ENCODE assay signal across 18 mouse cellular contexts in genomic region chr13:69585828-69586227, GRCm38 (mm10). TPM values are rescaled to one million over a fixed set of nuclear protein-coding genes. Genes with fewer than 3 reads are reported as not detected.
DNase-seq lines count a peak whose midpoint lies in the region; ATAC-seq and TF ChIP-seq lines count a peak whose summit lies in the region.
"Had no signal": no experiment of that assay in that cellular context is flagged by ENCODE, and none has a peak within 500 bp of the region (broad histone marks: within the 10 kb centered on the region; RNA-seq: fewer than 3 reads in every experiment).

No protein-coding gene starts in this region.

- WGBS in embryonic facial prominence, embryonic 14.5 days, result 61% methylated on average over 6 of the region's 6 CpGs
- 66% methylated on average over 6 of the region's 6 CpGs for WGBS in embryonic facial prominence, embryonic 10.5 days
- WGBS in intestine, embryonic 15.5 days, result 43% methylated on average over 6 of the region's 6 CpGs
- 47% methylated on average over 6 of the region's 6 CpGs for WGBS in stomach, postnatal 0 days
- WGBS in midbrain, postnatal 0 days, result 66% methylated on average over 6 of the region's 6 CpGs

- no peak overlapping the region for H3K4me3 ChIP-seq in embryonic facial prominence, embryonic 14.5 days (ENCODE audit: low read depth, low read length)
- no peak overlapping the region for H3K4me3 ChIP-seq in embryonic facial prominence, embryonic 10.5 days
- no peak overlapping the region for H3K4me3 ChIP-seq in intestine, embryonic 15.5 days (replicated peaks)
- no peak overlapping the region for H3K4me3 ChIP-seq in stomach, postnatal 0 days (ENCODE audit: low read depth, low read length)
- H3K4me3 ChIP-seq in midbrain, postnatal 0 days (ENCODE audit: low read depth, low read length), result no peak overlapping the region
- H3K4me3 ChIP-seq: forebrain, embryonic 15.5 days; heart, embryonic 15.5 days; hindbrain, embryonic 12.5 days; midbrain, embryonic 12.5 days; myocyte had no signal

- H3K9ac ChIP-seq in embryonic facial prominence, embryonic 14.5 days (ENCODE audit: low read depth, low read length), result no peak overlapping the region
- H3K9ac ChIP-seq in intestine, embryonic 15.5 days, result no peak overlapping the region
- no peak overlapping the region for H3K9ac ChIP-seq in stomach, postnatal 0 days (ENCODE audit: low read length)
- no peak overlapping the region for H3K9ac ChIP-seq in midbrain, postnatal 0 days (replicated peaks; ENCODE audit: low read length, poor library complexity, severe bottlenecking)
- H3K9ac ChIP-seq: forebrain, embryonic 15.5 days; heart, embryonic 15.5 days; hindbrain, embryonic 12.5 days; midbrain, embryonic 12.5 days had no signal

- TF ChIP-seq CTCF in stomach, postnatal 0 days (IDR thresholded peaks at IDR 0.05; ENCODE audit: low read depth), result no peak
- no peak for TF ChIP-seq CTCF in midbrain, postnatal 0 days (IDR thresholded peaks at IDR 0.05)

- H3K9me3 ChIP-seq in embryonic facial prominence, embryonic 14.5 days (ENCODE audit: control insufficient read depth, low read length), result no peaks in the 10 kb centered on the region
- H3K9me3 ChIP-seq in embryonic facial prominence, embryonic 10.5 days, result no peaks in the 10 kb centered on the region
- H3K9me3 ChIP-seq in intestine, embryonic 15.5 days, result no peaks in the 10 kb centered on the region
- no peaks in the 10 kb centered on the region for H3K9me3 ChIP-seq in stomach, postnatal 0 days (ENCODE audit: control insufficient read depth, low read length)
- H3K9me3 ChIP-seq in midbrain, postnatal 0 days (ENCODE audit: low read length), result no peaks in the 10 kb centered on the region
- H3K9me3 ChIP-seq: forebrain, embryonic 15.5 days; heart, embryonic 15.5 days; hindbrain, embryonic 12.5 days; midbrain, embryonic 12.5 days had no signal

- no peak for ATAC-seq in embryonic facial prominence, embryonic 14.5 days (ENCODE audit: low read depth)
- peak; percentile 41 for ATAC-seq in intestine, embryonic 15.5 days
- 0 out of 2 replicates have a peak, but pooled peaks have one; percentile 30 for ATAC-seq in stomach, postnatal 0 days (ENCODE audit: low FRiP score, low TSS enrichment)
- no peak for ATAC-seq in midbrain, postnatal 0 days (ENCODE audit: low FRiP score)
- no peak for ATAC-seq in monocyte, adult 5-6 weeks (replicated peaks; ENCODE audit: insufficient number of reproducible peaks, low FRiP score, low TSS enrichment, poor library complexity, severe bottlenecking)
- ATAC-seq: forebrain, embryonic 15.5 days had no signal

- H3K4me2 ChIP-seq in embryonic facial prominence, embryonic 14.5 days (ENCODE audit: low read depth, low read length), result no peak overlapping the region
- no peak overlapping the region for H3K4me2 ChIP-seq in intestine, embryonic 15.5 days (replicated peaks)
- no peak overlapping the region for H3K4me2 ChIP-seq in stomach, postnatal 0 days (replicated peaks; ENCODE audit: low read depth)
- no peak overlapping the region for H3K4me2 ChIP-seq in midbrain, postnatal 0 days (ENCODE audit: low read depth, low read length, poor library complexity, severe bottlenecking)
- H3K4me2 ChIP-seq: forebrain, embryonic 15.5 days; heart, embryonic 15.5 days; hindbrain, embryonic 12.5 days; midbrain, embryonic 12.5 days had no signal

- no peak for TF ChIP-seq EP300 in stomach, postnatal 0 days (optimal IDR thresholded peaks at IDR 0.05)

- H3K36me3 ChIP-seq in embryonic facial prominence, embryonic 14.5 days (ENCODE audit: control insufficient read depth, insufficient read depth, low read length), result no peaks in the 10 kb centered on the region
- H3K36me3 ChIP-seq in embryonic facial prominence, embryonic 10.5 days (replicated peaks), result 0 out of 2 replicates have a peak, but pooled peaks cover 4% of the 10 kb centered on the region
- no peaks in the 10 kb centered on the region for H3K36me3 ChIP-seq in intestine, embryonic 15.5 days
- H3K36me3 ChIP-seq in stomach, postnatal 0 days (ENCODE audit: control insufficient read depth, insufficient read depth, low read length), result no peaks in the 10 kb centered on the region
- no peaks in the 10 kb centered on the region for H3K36me3 ChIP-seq in midbrain, postnatal 0 days (ENCODE audit: insufficient read depth, low read length)
- H3K36me3 ChIP-seq: forebrain, embryonic 15.5 days; heart, embryonic 15.5 days; hindbrain, embryonic 12.5 days; midbrain, embryonic 12.5 days had no signal

- no peak overlapping the region for H3K27ac ChIP-seq in embryonic facial prominence, embryonic 14.5 days (replicated peaks; ENCODE audit: low read depth, low read length)
- no peak overlapping the region for H3K27ac ChIP-seq in embryonic facial prominence, embryonic 10.5 days (replicated peaks)
- H3K27ac ChIP-seq in intestine, embryonic 15.5 days, result no peak overlapping the region
- no peak overlapping the region for H3K27ac ChIP-seq in stomach, postnatal 0 days (replicated peaks)
- H3K27ac ChIP-seq in midbrain, postnatal 0 days (ENCODE audit: low read depth, low read length), result no peak overlapping the region
- H3K27ac ChIP-seq: forebrain, embryonic 15.5 days; heart, embryonic 15.5 days; hindbrain, embryonic 12.5 days; midbrain, embryonic 12.5 days had no signal

- H3K27me3 ChIP-seq in embryonic facial prominence, embryonic 14.5 days (replicated peaks; ENCODE audit: control insufficient read depth, insufficient read depth, low read length), result no peaks in the 10 kb centered on the region
- no peaks in the 10 kb centered on the region for H3K27me3 ChIP-seq in embryonic facial prominence, embryonic 10.5 days (replicated peaks; ENCODE audit: low read depth, poor library complexity, severe bottlenecking)
- H3K27me3 ChIP-seq in intestine, embryonic 15.5 days (replicated peaks), result no peaks in the 10 kb centered on the region
- no peaks in the 10 kb centered on the region for H3K27me3 ChIP-seq in stomach, postnatal 0 days (ENCODE audit: control insufficient read depth, insufficient read depth, low read length)
- H3K27me3 ChIP-seq in midbrain, postnatal 0 days (ENCODE audit: insufficient read depth, low read length), result no peaks in the 10 kb centered on the region
- H3K27me3 ChIP-seq: forebrain, embryonic 15.5 days; heart, embryonic 15.5 days; hindbrain, embryonic 12.5 days; midbrain, embryonic 12.5 days had no signal

- DNase-seq in embryonic facial prominence, embryonic 14.5 days (ENCODE audit: low spot score), result peak; percentile 44
- DNase-seq in embryonic facial prominence, embryonic 10.5 days (ENCODE audit: low spot score), result no peak
- DNase-seq in lung, postnatal 36 days, result peak; percentile 6
- no peak for DNase-seq in lung, postnatal 10 days
- DNase-seq in stomach, postnatal 0 days (ENCODE audit: low spot score), result no peak
- DNase-seq in midbrain, postnatal 0 days (ENCODE audit: low spot score), result no peak
- DNase-seq: adrenal gland, adult 8-10 months; cerebellum, postnatal 10 days; lung, postnatal 4 days; right cerebral cortex, postnatal 4 days; thymus, postnatal 36 days had no signal

- H3K4me1 ChIP-seq in embryonic facial prominence, embryonic 14.5 days (ENCODE audit: control insufficient read depth, insufficient read depth, low read length), result no peaks in the 10 kb centered on the region
- H3K4me1 ChIP-seq in embryonic facial prominence, embryonic 10.5 days, result no peaks in the 10 kb centered on the region
- 0 out of 2 replicates have a peak, but pooled peaks cover 4% of the 10 kb centered on the region for H3K4me1 ChIP-seq in intestine, embryonic 15.5 days (replicated peaks)
- no peaks in the 10 kb centered on the region for H3K4me1 ChIP-seq in stomach, postnatal 0 days (replicated peaks; ENCODE audit: control insufficient read depth, insufficient read depth)
- no peaks in the 10 kb centered on the region for H3K4me1 ChIP-seq in midbrain, postnatal 0 days (ENCODE audit: insufficient read depth, low read length)
- H3K4me1 ChIP-seq: forebrain, embryonic 15.5 days; hindbrain, embryonic 12.5 days; midbrain, embryonic 12.5 days had no signal

RNA-seq across cellular contexts. Expression of gene Srd5a1, which starts 25.4 kb away (rescaled TPM):
- 25.9 and 27.6 TPM in 2 replicates for polyA plus RNA-seq in embryonic facial prominence, embryonic 14.5 days (2014; fragmentation: Nextera tagmentation; extraction: Ambion mirVana)
- polyA plus RNA-seq in embryonic facial prominence, embryonic 10.5 days (2016; fragmentation: Nextera tagmentation; extraction: Ambion mirVana), result 29.0 TPM in 2 replicates
- polyA plus RNA-seq in intestine, embryonic 15.5 days (2015; fragmentation: Nextera tagmentation; extraction: Ambion mirVana), result 19.9 and 20.5 TPM in 2 replicates
- polyA plus RNA-seq in stomach, postnatal 0 days (2015; fragmentation: Nextera tagmentation; extraction: Ambion mirVana), result 27.8 and 29.4 TPM in 2 replicates
- total RNA-seq in midbrain, postnatal 0 days (2014; rRNA removed), result 20.6 and 22.9 TPM in 2 replicates
- polyA plus RNA-seq in midbrain, postnatal 0 days (2015; fragmentation: Nextera tagmentation; extraction: Ambion mirVana), result 35.9 and 36.3 TPM in 2 replicates
- 1.5 to 2.1 TPM in 2 of 3 replicates, not detected in the other for total RNA-seq in monocyte, adult 5-6 weeks (2017)

RNA-seq across cellular contexts. Expression of gene Tent4a, which starts 51.4 kb away (rescaled TPM):
- polyA plus RNA-seq in embryonic facial prominence, embryonic 14.5 days (2014; fragmentation: Nextera tagmentation; extraction: Ambion mirVana), result 7.7 and 7.8 TPM in 2 replicates
- 5.0 TPM in 2 replicates for polyA plus RNA-seq in embryonic facial prominence, embryonic 10.5 days (2016; fragmentation: Nextera tagmentation; extraction: Ambion mirVana)
- polyA plus RNA-seq in intestine, embryonic 15.5 days (2015; fragmentation: Nextera tagmentation; extraction: Ambion mirVana), result 4.0 and 4.6 TPM in 2 replicates
- polyA plus RNA-seq in stomach, postnatal 0 days (2015; fragmentation: Nextera tagmentation; extraction: Ambion mirVana), result 2.6 and 3.1 TPM in 2 replicates
- 26.1 TPM in 2 replicates for total RNA-seq in midbrain, postnatal 0 days (2014; rRNA removed)
- 4.5 and 5.2 TPM in 2 replicates for polyA plus RNA-seq in midbrain, postnatal 0 days (2015; fragmentation: Nextera tagmentation; extraction: Ambion mirVana)
- 4.9 to 16.1 TPM (median 9.2 TPM) in 3 replicates for total RNA-seq in monocyte, adult 5-6 weeks (2017)

RNA-seq across cellular contexts. Expression of gene Nsun2, which starts 52.3 kb away (rescaled TPM):
- polyA plus RNA-seq in embryonic facial prominence, embryonic 14.5 days (2014; fragmentation: Nextera tagmentation; extraction: Ambion mirVana), result 112 and 128 TPM in 2 replicates
- polyA plus RNA-seq in embryonic facial prominence, embryonic 10.5 days (2016; fragmentation: Nextera tagmentation; extraction: Ambion mirVana), result 166 and 173 TPM in 2 replicates
- 128 and 131 TPM in 2 replicates for polyA plus RNA-seq in intestine, embryonic 15.5 days (2015; fragmentation: Nextera tagmentation; extraction: Ambion mirVana)
- 68.6 and 69.7 TPM in 2 replicates for polyA plus RNA-seq in stomach, postnatal 0 days (2015; fragmentation: Nextera tagmentation; extraction: Ambion mirVana)
- total RNA-seq in midbrain, postnatal 0 days (2014; rRNA removed), result 51.1 and 60.3 TPM in 2 replicates
- 56.7 and 60.2 TPM in 2 replicates for polyA plus RNA-seq in midbrain, postnatal 0 days (2015; fragmentation: Nextera tagmentation; extraction: Ambion mirVana)
- 73.1 to 84.0 TPM (median 80.0 TPM) in 3 replicates for total RNA-seq in monocyte, adult 5-6 weeks (2017)

Comparison
In these comparisons a context has a peak if more than half of its experiments do, and no peak if none do; other contexts are left out.
1. DNase-seq: peak in embryonic facial prominence, embryonic 14.5 days (single experiment) and lung, postnatal 36 days (single experiment); none in embryonic facial prominence, embryonic 10.5 days (single experiment), lung, postnatal 10 days (single experiment), stomach, postnatal 0 days (single experiment) and midbrain, postnatal 0 days (single experiment).
2. ATAC-seq: peak in intestine, embryonic 15.5 days (single experiment) and stomach, postnatal 0 days (single experiment); none in embryonic facial prominence, embryonic 14.5 days (single experiment), midbrain, postnatal 0 days (single experiment) and monocyte, adult 5-6 weeks (single experiment).